Mouse (Mus musculus) heart, embryonic 11.5 days (tissue): Measurements from ENCODE around the gene Guca1a. TPM values are rescaled to one million over a fixed set of nuclear protein-coding genes. Genes with fewer than 3 reads are reported as not detected.

Experiments used
- ATAC-seq: fragments of 200-750 bp; cut with Nextera tagmentation; replicated peaks from 2 replicates; pipeline ENCODE4 v1.8.0; 2017; ENCODE audit warnings: moderate library complexity; ENCODE audit not compliant: insufficient number of reproducible peaks, low FRiP score, low TSS enrichment
- H3K27ac ChIP-seq: fragments of 300-500 bp; sonication (generic); 2 replicates; pipeline ENCODE4 v1.5.1; 2014; ENCODE audit warnings: mild to moderate bottlenecking, low read depth, low read length
- H3K27me3 ChIP-seq: fragments of 300-500 bp; sonication (generic); 2 replicates; pipeline ENCODE4 v1.6.1; 2014; ENCODE audit warnings: mild to moderate bottlenecking, low read length, mixed read lengths; ENCODE audit not compliant: control insufficient read depth, insufficient read depth
- H3K36me3 ChIP-seq: fragments of 300-500 bp; sonication (generic); 2 replicates; pipeline ENCODE4 v1.6.1; 2014; ENCODE audit warnings: mild to moderate bottlenecking, low read length, moderate library complexity, mixed read lengths; ENCODE audit not compliant: control insufficient read depth, insufficient read depth
- H3K4me1 ChIP-seq: fragments of 300-500 bp; sonication (generic); 2 replicates; pipeline ENCODE4 v1.6.1; 2014; ENCODE audit warnings: low read length; ENCODE audit not compliant: control insufficient read depth, insufficient read depth
- H3K4me2 ChIP-seq: fragments of 300-500 bp; sonication (generic); 2 replicates; pipeline ENCODE4 v1.6.1; 2014; ENCODE audit warnings: mild to moderate bottlenecking, moderate library complexity
- H3K4me3 ChIP-seq: fragments of 300-500 bp; sonication (generic); 2 replicates; pipeline ENCODE4 v1.5.1; 2014; ENCODE audit warnings: low read depth, low read length
- H3K9ac ChIP-seq: fragments of 300-500 bp; sonication (generic); 2 replicates; pipeline ENCODE4 v1.6.1; 2014; ENCODE audit warnings: mild to moderate bottlenecking, low read depth, low read length, moderate library complexity
- H3K9me3 ChIP-seq: fragments of 300-500 bp; sonication (generic); replicated peaks from 2 replicates; pipeline ENCODE4 v1.6.1; 2016; ENCODE audit warnings: low read length; ENCODE audit not compliant: control insufficient read depth
- WGBS: fragments of 180-500 bp; shearing (Covaris S2); extraction: QIAGEN DNeasy Blood & Tissue Kit; methylation state at CpG from one replicate; pipeline ENCODE4 v1.1.7; 2014; ENCODE audit not compliant: insufficient replicate concordance; 5-methylcytosine and 5-hydroxymethylcytosine counted together
- polyA plus RNA-seq: library from polyadenylated mRNA; unstranded; fragments of >200 nt; fragmentation: Nextera tagmentation; extraction: Ambion mirVana; gene quantifications from 2 replicates; pipeline ENCODE4 v1.2.1, GENCODE M21; 2014

Gene Guca1a
- polyA plus RNA-seq, 1 experiment from 2014 or later: 3.3 TPM

DNA sequence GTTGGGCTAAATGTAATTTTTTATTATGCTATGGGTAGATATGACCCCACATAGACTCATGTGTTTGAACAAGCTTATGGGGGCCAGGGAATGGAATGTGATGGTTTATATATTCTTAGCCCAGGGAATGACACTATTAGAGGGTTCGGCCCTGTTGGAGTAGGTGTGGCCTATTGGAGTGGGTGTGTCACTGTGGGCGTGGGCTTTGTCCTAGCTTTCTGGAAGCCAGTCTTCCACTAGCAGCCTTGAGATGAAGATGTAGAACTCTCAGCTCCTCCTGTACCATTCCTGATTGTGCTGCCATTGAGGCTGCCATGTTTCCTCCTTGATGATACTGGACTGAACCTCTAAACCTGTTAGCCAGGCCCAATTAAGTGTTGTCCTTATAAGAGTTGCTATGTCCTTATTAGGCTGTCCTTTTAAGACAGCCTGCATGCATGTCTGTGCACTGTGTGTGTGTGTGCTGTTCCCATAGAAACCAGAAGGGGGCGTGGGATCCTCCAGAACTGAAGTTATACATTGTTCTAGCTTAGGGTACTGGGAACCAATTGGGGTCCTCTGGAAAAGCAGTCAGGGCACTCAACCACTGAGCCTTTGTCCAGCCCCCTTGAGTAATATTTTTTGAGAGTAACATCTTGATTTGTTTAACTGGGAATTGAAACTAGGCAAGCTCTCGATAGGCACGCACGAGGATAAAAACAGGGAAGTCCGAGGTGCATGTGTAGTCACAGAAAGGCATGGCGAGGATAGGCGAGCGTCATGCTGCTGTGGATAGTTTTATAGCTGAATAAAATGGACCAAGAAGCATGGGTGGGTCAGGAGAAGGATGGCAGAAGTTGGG, 7.6 kb upstream of the Guca1a start:
- Histone ChIP-seq H3K36me3 (no peaks in the 10 kb centered on the region), H3K4me1 (no peaks in the 10 kb centered on the region), H3K27me3 (peaks cover 24% of the 10 kb centered on the region), H3K4me2 (no peak overlapping the region), H3K4me3 (no peak overlapping the region), H3K9me3 (no peaks in the 10 kb centered on the region), H3K27ac (no peak overlapping the region), H3K9ac (no peak overlapping the region)
- ATAC-seq: no peak
- 62% methylated on average over 10 of the region's 10 CpGs for WGBS

DNA sequence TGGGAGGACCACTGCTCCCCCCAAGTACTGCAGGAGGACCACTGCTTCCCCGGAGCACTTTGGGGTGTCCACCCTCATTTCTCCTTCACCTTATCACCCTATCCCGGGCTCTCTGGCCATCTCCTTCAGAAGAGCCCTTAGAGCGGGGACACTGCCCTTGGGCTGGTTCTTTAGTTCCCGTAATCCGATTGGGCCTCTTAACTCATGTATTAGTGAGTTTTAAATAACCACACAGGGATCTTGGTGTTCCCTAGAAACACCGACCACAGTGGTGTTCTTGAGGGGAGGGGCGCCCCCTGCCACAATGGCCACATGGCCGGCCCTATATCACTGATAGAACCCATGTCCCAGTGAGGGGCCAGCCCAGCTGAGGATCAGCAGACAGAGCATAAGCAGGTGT, 1.3 kb downstream of the Guca1a start:
- Histone ChIP-seq H3K9me3 (no peaks in the 10 kb centered on the region), H3K4me2 (no peak overlapping the region), H3K4me3 (no peak overlapping the region), H3K27me3 (peaks cover 25% of the 10 kb centered on the region), H3K27ac (no peak overlapping the region), H3K4me1 (peaks cover 7% of the 10 kb centered on the region; the same call in 1 of the 2 replicates), H3K36me3 (no peaks in the 10 kb centered on the region), H3K9ac (no peak overlapping the region)
- WGBS: 78% methylated on average over 8 of the region's 8 CpGs
- ATAC-seq: no peak

DNA sequence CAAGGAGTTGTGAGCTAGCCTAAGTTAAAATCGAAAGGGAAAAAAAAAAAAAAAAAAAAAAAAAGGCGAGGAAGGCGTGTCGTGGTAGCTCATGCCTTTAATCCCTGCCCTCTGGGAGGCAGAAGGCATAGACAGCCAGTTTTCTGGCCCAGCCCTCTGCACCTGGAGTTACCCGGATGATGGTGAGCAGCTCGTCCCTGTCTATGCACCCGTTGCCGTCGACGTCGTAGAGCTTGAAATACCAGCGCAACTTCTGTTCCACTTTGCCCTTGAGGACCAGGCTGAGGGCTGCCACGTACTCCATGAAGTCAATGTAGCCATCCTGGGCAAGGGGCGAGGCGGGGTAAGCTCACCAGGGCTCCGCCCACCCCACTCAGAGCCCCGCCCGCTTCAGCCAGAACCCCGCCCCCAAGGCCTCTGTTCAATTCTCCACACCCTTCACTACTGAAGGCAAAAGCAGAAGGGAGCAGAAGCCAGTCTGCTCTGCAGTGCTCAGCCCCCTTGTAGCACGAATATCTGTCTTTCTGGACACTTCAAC, 4.9 kb downstream of the Guca1a start:
- Histone ChIP-seq H3K36me3 (no peaks in the 10 kb centered on the region), H3K27ac (no peak overlapping the region), H3K9ac (peak overlapping the region; percentile 47; the same call in 1 of the 2 replicates), H3K4me3 (peak overlapping the region; percentile 34), H3K27me3 (peaks cover 28% of the 10 kb centered on the region), H3K4me1 (peaks cover 7% of the 10 kb centered on the region; the same call in 1 of the 2 replicates), H3K4me2 (peak overlapping the region; percentile 65), H3K9me3 (no peaks in the 10 kb centered on the region)
- 3% methylated on average over 19 of the region's 20 CpGs for WGBS
- ATAC-seq: 0 out of 2 replicates have a peak, but pooled peaks have one; percentile 53

DNA sequence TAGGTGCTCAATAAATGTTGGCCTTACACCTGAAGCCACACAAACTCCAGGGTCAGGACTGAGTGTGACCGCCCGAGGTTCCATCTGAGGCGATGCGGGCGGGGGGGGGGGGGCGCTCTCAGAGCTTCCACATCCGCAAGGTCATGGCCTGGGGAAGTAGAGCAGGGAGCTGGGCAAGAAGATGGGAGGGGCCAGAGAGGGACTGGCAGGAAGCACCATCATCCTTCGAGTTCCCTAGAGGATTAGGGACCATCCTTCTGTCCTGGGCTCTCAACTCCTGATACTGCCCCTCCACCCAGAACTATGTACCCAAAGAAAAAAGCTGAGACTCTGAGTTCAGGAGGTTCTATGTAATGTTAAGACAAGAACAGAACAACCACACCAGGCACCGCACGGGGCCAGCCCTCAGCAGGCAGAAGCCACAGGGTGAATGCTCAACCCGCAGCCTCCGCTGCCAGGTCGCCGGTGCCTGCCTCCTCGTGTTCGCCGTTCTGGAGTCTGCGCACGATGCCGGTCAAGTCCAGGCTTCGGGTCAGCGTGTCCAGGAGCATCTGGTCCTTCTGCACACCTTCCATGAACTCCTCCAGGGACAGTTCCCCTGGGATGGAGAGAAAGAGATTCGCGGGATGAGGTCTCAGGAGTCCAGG, 6.0 kb downstream of the Guca1a start:
- peak overlapping the region; percentile 34 for H3K4me3 ChIP-seq
- peak overlapping the region; percentile 65 for H3K4me2 ChIP-seq
- H3K9ac ChIP-seq: peak overlapping the region; percentile 44; the same call in 1 of the 2 replicates
- no peak overlapping the region for H3K27ac ChIP-seq
- H3K4me1 ChIP-seq: peaks cover 7% of the 10 kb centered on the region; the same call in 1 of the 2 replicates
- no peak for ATAC-seq
- WGBS: 19% methylated on average over 24 of the region's 24 CpGs
- H3K36me3 ChIP-seq: no peaks in the 10 kb centered on the region
- H3K9me3 ChIP-seq: no peaks in the 10 kb centered on the region
- peaks cover 28% of the 10 kb centered on the region for H3K27me3 ChIP-seq

DNA sequence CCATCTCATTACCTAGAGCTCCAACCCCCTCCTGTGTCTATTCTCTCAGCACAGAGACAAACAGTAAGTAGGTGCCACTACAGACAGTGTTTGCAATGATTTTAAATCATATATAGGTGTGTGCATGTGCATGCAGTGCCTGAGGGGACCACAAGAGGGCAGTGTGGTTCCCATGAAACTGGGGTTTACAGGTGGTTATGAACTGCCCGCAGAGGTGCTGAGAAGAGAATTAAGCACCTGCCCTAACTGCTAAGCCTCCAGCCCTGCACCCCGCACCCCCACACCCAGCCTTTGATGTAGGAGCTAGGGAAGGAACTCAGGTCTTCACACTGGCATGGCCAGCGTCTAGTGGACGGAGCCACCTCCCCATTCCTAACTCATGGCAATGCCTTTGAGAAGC, 13.7 kb downstream of the Guca1a start:
- no peak overlapping the region for H3K27ac ChIP-seq
- no peak overlapping the region for H3K9ac ChIP-seq
- H3K4me2 ChIP-seq: no peak overlapping the region
- ATAC-seq: no peak
- no peaks in the 10 kb centered on the region for H3K4me1 ChIP-seq
- no peak overlapping the region for H3K4me3 ChIP-seq
- no peaks in the 10 kb centered on the region for H3K27me3 ChIP-seq
- 0 out of 2 replicates have a peak, but pooled peaks cover 2% of the 10 kb centered on the region for H3K36me3 ChIP-seq
- H3K9me3 ChIP-seq: no peaks in the 10 kb centered on the region
- 56% methylated on average over 4 of the region's 4 CpGs for WGBS

DNA sequence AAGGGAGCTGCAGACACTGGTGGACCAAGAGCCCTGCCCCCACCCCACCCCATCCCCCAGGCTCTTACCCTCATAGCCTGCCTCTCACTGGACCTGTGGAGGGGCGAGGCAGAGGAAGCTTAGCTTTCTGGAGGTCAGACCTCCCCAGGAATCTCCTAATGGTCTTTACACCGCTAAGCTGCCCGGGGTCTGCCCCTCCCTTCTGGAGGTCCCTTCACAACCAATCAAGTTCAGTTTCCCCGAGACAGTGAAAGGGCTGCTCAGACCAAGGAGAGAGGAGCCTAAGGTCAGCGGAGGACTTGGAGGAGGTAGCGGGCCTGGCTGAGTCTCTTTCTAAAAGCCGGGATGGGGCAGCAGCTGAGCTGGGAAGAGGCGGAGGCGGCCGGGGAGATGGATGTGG, 15.2 kb downstream of the Guca1a start, which contains the start of gene Guca1b:
Gene Guca1b (plus strand): TSS at position 249 of the 400 bp plus-strand sequence.
- H3K36me3 ChIP-seq: peaks cover 2% of the 10 kb centered on the region; the same call in 1 of the 2 replicates
- H3K9me3 ChIP-seq: no peaks in the 10 kb centered on the region
- H3K9ac ChIP-seq: no peak within 1 kb of the TSS
- no peaks in the 10 kb centered on the region for H3K4me1 ChIP-seq
- no peaks in the 10 kb centered on the region for H3K27me3 ChIP-seq
- no peak for ATAC-seq
- H3K27ac ChIP-seq: no peak within 1 kb of the TSS
- H3K4me2 ChIP-seq: no peak within 1 kb of the TSS
- no peak within 1 kb of the TSS for H3K4me3 ChIP-seq
- 31% methylated on average over 10 of the region's 10 CpGs for WGBS

DNA sequence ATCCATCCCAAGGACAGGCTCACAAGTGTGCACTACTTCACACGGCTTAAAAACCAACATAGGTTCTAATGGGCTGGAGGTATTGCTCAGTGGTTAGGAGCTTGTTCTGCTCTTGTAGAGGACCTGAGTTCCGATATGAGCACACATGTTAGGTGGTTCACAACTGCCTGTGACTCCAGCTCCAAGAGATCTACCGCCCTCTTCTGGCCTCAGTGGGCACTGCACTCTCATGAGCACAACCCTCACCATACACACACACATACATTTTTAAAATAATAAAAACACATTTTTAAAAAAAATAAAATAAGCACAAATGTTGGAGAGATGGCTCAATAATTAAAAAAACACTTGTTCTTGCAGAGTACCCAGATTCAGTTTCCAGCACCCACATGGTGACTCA, 16.3 kb downstream of the Guca1a start:
- Histone ChIP-seq H3K27ac (no peak overlapping the region), H3K4me3 (no peak overlapping the region), H3K4me2 (no peak overlapping the region), H3K9me3 (no peaks in the 10 kb centered on the region), H3K4me1 (no peaks in the 10 kb centered on the region), H3K27me3 (no peaks in the 10 kb centered on the region), H3K9ac (no peak overlapping the region), H3K36me3 (peaks cover 5% of the 10 kb centered on the region; the same call in 1 of the 2 replicates)
- no peak for ATAC-seq
- WGBS: 87% methylated on average over 3 of the region's 3 CpGs

DNA sequence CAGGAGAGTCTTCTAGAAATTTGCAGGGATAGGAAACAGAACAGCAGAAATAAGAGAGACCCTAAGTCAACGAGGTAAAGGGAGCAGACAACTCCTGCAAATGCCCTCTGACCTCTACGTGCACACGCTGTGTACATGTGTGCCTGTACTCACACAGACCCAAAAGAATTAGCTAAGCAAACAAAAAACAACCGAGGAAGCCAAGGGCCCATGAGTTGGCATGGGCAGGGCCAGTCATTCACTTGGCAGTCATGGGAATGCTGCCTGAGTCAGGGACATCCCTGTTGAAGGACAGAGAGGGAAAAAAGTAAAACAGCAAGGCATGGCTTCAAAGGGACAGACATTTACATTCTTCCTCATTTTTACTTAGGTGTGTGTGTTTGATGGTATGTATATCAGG, 17.1 kb downstream of the Guca1a start:
- WGBS: 80% methylated on average over 4 of the region's 4 CpGs
- Histone ChIP-seq H3K4me2 (no peak overlapping the region), H3K4me3 (no peak overlapping the region), H3K27me3 (no peaks in the 10 kb centered on the region), H3K27ac (no peak overlapping the region), H3K4me1 (no peaks in the 10 kb centered on the region), H3K36me3 (peaks cover 11% of the 10 kb centered on the region; the same call in 1 of the 2 replicates), H3K9me3 (no peaks in the 10 kb centered on the region), H3K9ac (no peak overlapping the region)
- no peak for ATAC-seq
